Mouse (Mus musculus): ENCODE results near the gene Iqcc. TPM values are rescaled to one million over a fixed set of nuclear protein-coding genes. Genes with fewer than 3 reads are reported as not detected.

Iqcc gene
- polyA plus RNA-seq, 1 experiment from 2014 or later = 31.2 TPM

DNA sequence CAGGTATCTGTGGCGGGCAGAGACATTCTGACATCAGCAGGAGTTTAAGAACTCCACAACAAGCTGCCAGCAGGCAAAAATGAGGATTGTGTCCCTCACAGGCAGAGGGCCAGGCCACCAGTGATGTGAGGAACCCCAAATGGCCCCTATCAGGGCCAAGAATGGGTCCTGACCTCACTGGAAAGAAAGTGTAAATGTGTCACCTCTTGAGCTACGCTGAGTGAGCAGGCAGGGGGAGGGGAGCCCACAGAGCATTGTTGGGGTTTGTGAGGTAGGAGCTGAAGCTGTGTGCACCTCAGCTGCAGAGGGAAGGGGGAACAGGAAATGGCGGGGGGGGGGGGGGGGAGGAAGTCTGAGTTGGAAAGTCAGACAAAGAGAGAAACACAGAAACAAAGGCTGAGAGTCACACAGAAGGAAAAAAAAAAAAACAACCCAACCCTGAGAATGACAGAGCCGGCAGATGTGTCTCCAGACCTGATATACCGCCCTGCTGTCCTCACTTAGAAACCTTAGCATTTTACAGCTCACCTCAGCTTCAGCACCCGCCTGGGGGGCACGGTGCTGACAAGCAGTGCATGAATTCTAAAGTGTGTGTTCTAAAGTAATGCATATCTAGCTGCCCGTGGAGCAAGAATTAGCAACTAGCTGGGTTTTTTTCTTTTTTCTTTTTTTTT is 43.6 kb downstream of the Iqcc start:
- peak; percentile 46; the same call in 1 of the 2 replicates for ATAC-seq
- H3K4me3 ChIP-seq (ENCODE audit: low read length) = no peak overlapping the region
- no peaks in the 10 kb centered on the region for H3K9me3 ChIP-seq (ENCODE audit: control insufficient read depth, low read length)
- no peak overlapping the region for H3K27ac ChIP-seq (ENCODE audit: low read length)
- H3K27me3 ChIP-seq (replicated peaks; ENCODE audit: control insufficient read depth, insufficient read depth, low read length) = no peaks in the 10 kb centered on the region
- no peaks in the 10 kb centered on the region for H3K36me3 ChIP-seq (ENCODE audit: control insufficient read depth, insufficient read depth, low read length)
- H3K9ac ChIP-seq (ENCODE audit: low read depth, low read length) = no peak overlapping the region
- 47% methylated on average over 7 of the region's 8 CpGs for WGBS
- no peaks in the 10 kb centered on the region for H3K4me1 ChIP-seq (ENCODE audit: control insufficient read depth, insufficient read depth, low read length)
- H3K4me2 ChIP-seq (ENCODE audit: low read depth, low read length) = no peak overlapping the region

DNA sequence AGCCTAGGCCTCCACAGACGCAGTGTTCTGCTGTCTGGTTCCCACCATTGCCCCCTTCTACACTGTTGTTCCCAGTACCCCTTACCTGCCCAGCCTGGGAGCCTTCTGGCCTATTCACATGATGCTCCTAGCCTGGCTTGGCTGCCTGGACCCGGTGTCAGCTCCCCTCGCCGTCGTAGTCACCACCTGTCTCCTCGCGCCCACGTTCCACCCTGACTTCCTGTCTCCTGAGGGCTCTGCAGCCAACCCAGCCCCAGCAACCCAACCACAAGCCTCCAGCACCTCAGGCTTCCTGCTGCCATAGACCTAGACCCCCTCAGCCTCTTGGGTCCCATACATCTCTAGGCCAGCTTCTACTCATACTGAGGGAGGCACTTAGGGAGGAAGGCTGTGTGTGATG is 45.5 kb downstream of the Iqcc start, which contains the start of gene Lck:
Gene Lck, minus strand, starts transcription at position 212 of the 400 bp plus-strand sequence.
- Histone ChIP-seq H3K27ac (ENCODE audit: low read length) (no peak within 1 kb of the TSS), H3K9me3 (ENCODE audit: control insufficient read depth, low read length) (no peaks in the 10 kb centered on the region), H3K36me3 (ENCODE audit: control insufficient read depth, insufficient read depth, low read length) (no peaks in the 10 kb centered on the region), H3K4me2 (ENCODE audit: low read depth, low read length) (no peak within 1 kb of the TSS), H3K9ac (ENCODE audit: low read depth, low read length) (no peak within 1 kb of the TSS), H3K27me3 (replicated peaks; ENCODE audit: control insufficient read depth, insufficient read depth, low read length) (no peaks in the 10 kb centered on the region), H3K4me3 (ENCODE audit: low read length) (no peak within 1 kb of the TSS), H3K4me1 (ENCODE audit: control insufficient read depth, insufficient read depth, low read length) (no peaks in the 10 kb centered on the region)
- WGBS = 90% methylated on average over 8 of the region's 8 CpGs
- ATAC-seq = no peak

DNA sequence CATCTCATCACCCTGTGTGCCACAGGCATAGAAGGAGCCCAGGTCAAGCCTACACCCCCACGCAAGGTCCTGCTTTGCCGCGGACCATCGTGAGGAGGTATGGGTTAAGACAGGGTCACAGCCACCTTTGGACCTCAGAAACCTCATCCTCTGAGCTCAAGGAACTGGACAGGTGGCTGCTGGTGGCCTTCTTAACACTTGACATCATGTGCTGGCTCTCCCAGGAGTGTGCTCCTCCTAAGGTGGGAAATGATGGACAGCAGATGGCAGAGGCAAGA is 45.9 kb downstream of the Iqcc start:
- H3K27me3 ChIP-seq (replicated peaks; ENCODE audit: control insufficient read depth, insufficient read depth, low read length) = no peaks in the 10 kb centered on the region
- ATAC-seq = no peak
- no peaks in the 10 kb centered on the region for H3K9me3 ChIP-seq (ENCODE audit: control insufficient read depth, low read length)
- H3K4me1 ChIP-seq (ENCODE audit: control insufficient read depth, insufficient read depth, low read length) = no peaks in the 10 kb centered on the region
- WGBS = 94% methylated on average over 4 of the region's 4 CpGs
- H3K9ac ChIP-seq (ENCODE audit: low read depth, low read length) = no peak overlapping the region
- no peak overlapping the region for H3K4me3 ChIP-seq (ENCODE audit: low read length)
- no peak overlapping the region for H3K27ac ChIP-seq (ENCODE audit: low read length)
- no peaks in the 10 kb centered on the region for H3K36me3 ChIP-seq (ENCODE audit: control insufficient read depth, insufficient read depth, low read length)
- no peak overlapping the region for H3K4me2 ChIP-seq (ENCODE audit: low read depth, low read length)

DNA sequence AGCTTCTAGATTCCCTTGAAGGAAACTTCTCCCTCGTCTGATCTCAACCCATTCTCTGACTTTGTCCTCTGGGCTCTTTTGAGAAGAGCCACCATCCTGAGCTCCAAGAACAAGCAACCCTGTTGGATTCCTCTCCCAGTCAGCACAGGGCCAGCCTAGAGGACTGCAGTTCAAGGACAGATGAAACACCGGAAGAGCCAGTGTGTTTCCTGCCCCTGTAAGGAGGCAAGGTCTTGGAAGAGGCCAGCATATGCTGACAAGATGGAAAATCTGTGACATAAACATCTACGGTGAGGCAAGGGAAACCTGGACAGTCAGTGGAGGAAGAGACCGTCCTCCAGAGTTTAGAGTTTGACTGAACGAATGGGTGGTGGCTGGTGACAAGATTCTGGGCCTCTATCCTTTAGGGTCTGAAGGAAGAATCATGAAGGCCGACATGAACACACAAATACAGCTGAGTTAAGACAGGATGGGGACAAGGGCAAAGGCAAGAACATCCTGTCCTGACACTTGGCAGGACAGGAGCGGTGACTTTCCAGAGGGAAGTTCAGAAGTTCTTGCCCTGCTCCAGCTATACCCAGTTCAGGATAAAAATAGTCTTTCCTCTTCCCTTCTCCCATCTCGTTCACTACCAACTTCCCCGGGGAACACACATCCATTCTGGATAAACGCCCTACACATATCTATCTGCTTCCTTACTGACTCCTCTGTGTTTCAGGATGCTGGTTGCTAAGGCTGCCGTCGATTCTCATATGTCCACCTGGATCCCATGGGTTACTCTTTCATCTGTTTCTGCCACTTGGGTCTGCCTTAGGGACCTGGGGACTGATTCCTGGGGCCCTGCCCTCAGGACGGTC is 46.4 kb downstream of the Iqcc start:
- WGBS = 73% methylated on average over 13 of the region's 13 CpGs
- Histone ChIP-seq H3K27me3 (replicated peaks; ENCODE audit: control insufficient read depth, insufficient read depth, low read length) (no peaks in the 10 kb centered on the region), H3K9me3 (ENCODE audit: control insufficient read depth, low read length) (no peaks in the 10 kb centered on the region), H3K36me3 (ENCODE audit: control insufficient read depth, insufficient read depth, low read length) (no peaks in the 10 kb centered on the region), H3K4me1 (ENCODE audit: control insufficient read depth, insufficient read depth, low read length) (no peaks in the 10 kb centered on the region), H3K9ac (ENCODE audit: low read depth, low read length) (no peak overlapping the region), H3K27ac (ENCODE audit: low read length) (no peak overlapping the region), H3K4me2 (ENCODE audit: low read depth, low read length) (no peak overlapping the region), H3K4me3 (ENCODE audit: low read length) (no peak overlapping the region)
- ATAC-seq = no peak

DNA sequence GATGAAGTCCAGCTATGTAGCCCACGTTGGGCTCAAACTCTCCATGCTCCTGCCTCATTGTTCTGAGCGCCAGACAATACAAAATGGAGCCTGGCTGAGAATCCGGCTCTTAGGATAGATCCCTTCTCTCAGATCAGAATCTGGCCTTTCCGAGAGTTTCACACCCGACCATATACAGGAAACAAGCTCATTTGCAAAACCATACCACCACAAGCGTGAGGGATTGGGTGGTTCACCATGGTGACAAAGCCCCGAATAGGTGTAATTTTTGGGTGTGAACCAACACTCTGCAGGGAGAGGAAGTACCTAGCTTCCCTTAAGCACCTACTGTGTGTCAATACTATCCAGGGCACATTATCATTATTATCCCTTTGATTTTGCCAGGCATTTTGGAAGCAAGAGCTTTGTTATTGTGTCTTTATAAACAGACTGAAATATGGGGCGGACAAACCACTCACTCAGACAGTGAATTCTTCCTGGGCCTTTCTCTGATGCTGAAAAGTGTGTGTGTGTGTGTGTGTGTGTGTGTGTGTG is 47.3 kb downstream of the Iqcc start:
- no peak overlapping the region for H3K4me3 ChIP-seq (ENCODE audit: low read length)
- H3K36me3 ChIP-seq (ENCODE audit: control insufficient read depth, insufficient read depth, low read length) = no peaks in the 10 kb centered on the region
- ATAC-seq = no peak
- no peaks in the 10 kb centered on the region for H3K9me3 ChIP-seq (ENCODE audit: control insufficient read depth, low read length)
- H3K4me2 ChIP-seq (ENCODE audit: low read depth, low read length) = no peak overlapping the region
- H3K27me3 ChIP-seq (replicated peaks; ENCODE audit: control insufficient read depth, insufficient read depth, low read length) = no peaks in the 10 kb centered on the region
- H3K27ac ChIP-seq (ENCODE audit: low read length) = no peak overlapping the region
- H3K4me1 ChIP-seq (ENCODE audit: control insufficient read depth, insufficient read depth, low read length) = no peaks in the 10 kb centered on the region
- H3K9ac ChIP-seq (ENCODE audit: low read depth, low read length) = no peak overlapping the region
- 73% methylated on average over 8 of the region's 8 CpGs for WGBS

DNA sequence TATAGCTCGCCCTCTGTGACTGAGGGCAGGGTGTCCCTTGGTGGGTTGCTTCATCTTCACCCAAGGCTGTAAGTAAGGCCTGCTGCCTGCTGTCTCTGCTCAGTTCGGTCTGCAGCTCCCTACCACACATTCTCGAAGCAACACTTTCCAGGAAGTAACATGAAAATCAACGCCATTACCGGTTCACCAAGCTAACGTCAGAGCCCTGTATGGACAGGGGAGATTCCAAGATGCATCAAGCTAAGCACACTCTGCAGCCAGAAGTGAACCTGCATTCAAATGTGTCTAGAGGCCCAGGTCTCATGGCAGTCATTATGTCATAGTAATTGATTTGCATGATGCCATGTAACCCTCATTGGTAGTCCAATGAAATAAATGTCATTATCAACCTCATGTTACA is 48.9 kb downstream of the Iqcc start:
- no peaks in the 10 kb centered on the region for H3K36me3 ChIP-seq (ENCODE audit: control insufficient read depth, insufficient read depth, low read length)
- no peaks in the 10 kb centered on the region for H3K9me3 ChIP-seq (ENCODE audit: control insufficient read depth, low read length)
- H3K4me1 ChIP-seq (ENCODE audit: control insufficient read depth, insufficient read depth, low read length) = no peaks in the 10 kb centered on the region
- 85% methylated on average over 6 of the region's 6 CpGs for WGBS
- no peak overlapping the region for H3K27ac ChIP-seq (ENCODE audit: low read length)
- H3K27me3 ChIP-seq (replicated peaks; ENCODE audit: control insufficient read depth, insufficient read depth, low read length) = no peaks in the 10 kb centered on the region
- no peak overlapping the region for H3K9ac ChIP-seq (ENCODE audit: low read depth, low read length)
- H3K4me3 ChIP-seq (ENCODE audit: low read length) = no peak overlapping the region
- ATAC-seq = no peak
- no peak overlapping the region for H3K4me2 ChIP-seq (ENCODE audit: low read depth, low read length)

DNA sequence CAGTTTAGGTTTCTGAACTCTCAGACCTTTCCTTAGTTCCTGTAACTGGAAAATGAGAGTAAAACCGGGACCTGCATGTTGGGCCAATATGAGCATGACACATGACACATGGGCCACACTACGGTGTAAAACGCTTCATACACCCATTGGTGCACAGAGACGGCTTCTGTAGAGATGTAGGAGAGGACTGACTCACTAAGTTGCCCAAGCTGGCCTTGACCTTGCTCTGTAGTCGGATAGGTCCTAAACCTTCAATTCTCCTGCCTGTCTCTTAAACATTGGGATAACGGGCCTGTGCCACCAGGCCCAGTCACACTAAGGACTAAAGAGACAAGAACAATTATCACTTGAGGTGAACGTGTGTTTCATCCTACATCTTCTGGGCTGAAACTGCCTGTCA is 50.5 kb downstream of the Iqcc start:
- Histone ChIP-seq H3K4me2 (ENCODE audit: low read depth, low read length) (no peak overlapping the region), H3K9me3 (ENCODE audit: control insufficient read depth, low read length) (no peaks in the 10 kb centered on the region), H3K27me3 (replicated peaks; ENCODE audit: control insufficient read depth, insufficient read depth, low read length) (no peaks in the 10 kb centered on the region), H3K36me3 (ENCODE audit: control insufficient read depth, insufficient read depth, low read length) (no peaks in the 10 kb centered on the region), H3K4me1 (ENCODE audit: control insufficient read depth, insufficient read depth, low read length) (peaks cover 4% of the 10 kb centered on the region; the same call in 1 of the 2 replicates), H3K9ac (ENCODE audit: low read depth, low read length) (no peak overlapping the region), H3K4me3 (ENCODE audit: low read length) (no peak overlapping the region), H3K27ac (ENCODE audit: low read length) (no peak overlapping the region)
- no peak for ATAC-seq
- 93% methylated on average over 7 of the region's 7 CpGs for WGBS

DNA sequence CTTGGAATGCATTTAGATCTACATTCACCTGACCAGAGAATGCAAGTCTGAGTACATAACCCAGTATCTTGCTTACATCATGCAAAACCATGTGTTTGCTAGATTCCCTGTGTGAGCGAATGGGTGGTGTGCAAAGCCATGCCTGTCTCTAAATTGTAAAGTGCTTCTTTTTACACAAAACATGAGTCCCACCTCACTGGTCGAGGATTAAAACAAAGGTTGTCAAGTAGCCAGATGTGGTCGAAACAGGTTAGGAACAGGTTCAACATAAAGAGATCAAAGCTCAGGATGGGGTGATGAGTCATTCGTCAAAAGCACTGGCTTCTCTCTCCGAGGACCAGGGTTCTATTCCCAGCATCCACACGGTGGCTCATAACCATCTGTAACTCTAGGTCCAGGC is 53.8 kb downstream of the Iqcc start:
- Histone ChIP-seq H3K4me1 (ENCODE audit: control insufficient read depth, insufficient read depth, low read length) (peaks cover 6% of the 10 kb centered on the region; the same call in 1 of the 2 replicates), H3K4me2 (ENCODE audit: low read depth, low read length) (no peak overlapping the region), H3K36me3 (ENCODE audit: control insufficient read depth, insufficient read depth, low read length) (no peaks in the 10 kb centered on the region), H3K4me3 (ENCODE audit: low read length) (no peak overlapping the region), H3K27ac (ENCODE audit: low read length) (no peak overlapping the region), H3K9ac (ENCODE audit: low read depth, low read length) (no peak overlapping the region), H3K9me3 (ENCODE audit: control insufficient read depth, low read length) (no peaks in the 10 kb centered on the region), H3K27me3 (replicated peaks; ENCODE audit: control insufficient read depth, insufficient read depth, low read length) (no peaks in the 10 kb centered on the region)
- 81% methylated on average over 6 of the region's 6 CpGs for WGBS
- no peak for ATAC-seq

Data from intestine, embryonic 16.5 days (tissue).